Mouse (Mus musculus) right cerebral cortex, postnatal 10 days (tissue): Measurements from ENCODE around the gene Syndig1.

ENCODE experiments used
- DNase-seq, 2 experiments: peaks; one replicate each; pipeline ENCODE4 v3.0.0; 2021; ENCODE audit warnings: low spot score in 2 of 2

The Syndig1 gene

GRCm38 (mm10) chr2:149828911-149829310 is at the start of gene Syndig1:
Gene Syndig1, plus strand, starts transcription at chr2:149829211.
- DNase-seq: no peak

GRCm38 (mm10) chr2:149798613-149799012 is 30.4 kb upstream of the Syndig1 start:
- no peak for DNase-seq

GRCm38 (mm10) chr2:149804599-149805140 is 24.3 kb upstream of the Syndig1 start:
- DNase-seq: no peak

GRCm38 (mm10) chr2:149805256-149805655 is 23.8 kb upstream of the Syndig1 start:
- no peak for DNase-seq

- DNase-seq: no peak
Measured at GRCm38 (mm10) chr2:149812899-149813298, 16.1 kb upstream of the Syndig1 start.

DNA sequence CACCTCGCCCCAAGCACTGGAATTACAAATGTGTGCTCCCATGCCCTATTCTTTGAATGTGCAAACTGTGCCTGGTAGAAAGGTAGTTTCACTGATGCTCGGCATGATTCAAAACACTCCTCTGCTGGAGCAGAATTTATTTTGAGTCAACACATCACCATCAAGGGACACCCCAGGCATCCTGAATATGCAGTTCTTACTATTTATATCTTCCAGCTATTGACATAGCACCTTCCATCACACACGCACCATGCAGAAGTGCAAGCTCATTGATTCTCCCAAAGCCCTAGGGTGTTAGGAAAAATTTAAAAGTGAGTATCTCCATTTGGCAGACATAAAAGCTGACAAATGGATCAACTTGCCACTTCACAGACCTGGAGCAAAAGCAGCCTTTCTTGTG is 10.6 kb upstream of the Syndig1 start:
- DNase-seq: no peak

DNA sequence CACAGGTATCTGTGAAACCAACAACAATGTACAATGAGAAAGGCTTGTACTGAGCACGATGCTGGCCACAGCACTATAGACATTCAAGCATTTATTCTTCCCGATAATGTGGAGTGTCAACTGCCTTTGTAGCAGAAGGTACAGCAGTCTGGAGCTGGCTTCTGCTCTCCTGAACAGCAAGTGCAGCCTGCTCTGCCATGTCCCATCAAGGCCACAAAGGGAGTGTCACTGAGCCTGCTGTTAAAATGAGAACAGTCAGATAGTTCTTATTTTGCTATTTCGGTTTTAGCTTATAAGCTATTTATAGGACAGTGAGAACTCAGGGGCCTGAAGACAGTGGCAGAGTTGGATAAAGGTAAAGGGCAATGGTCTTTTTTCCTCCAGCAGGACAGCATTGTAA is 9.3 kb upstream of the Syndig1 start:
- no peak for DNase-seq

GRCm38 (mm10) chr2:149820201-149820600 is 8.8 kb upstream of the Syndig1 start:
- DNase-seq: no peak

GRCm38 (mm10) chr2:149829955-149830535 is 1.0 kb downstream of the Syndig1 start:
- peak; percentile 43 to 53 for DNase-seq

- DNase-seq: peak; percentile 75 to 78
Measured at GRCm38 (mm10) chr2:149830536-149831458, 1.8 kb downstream of the Syndig1 start, which contains the start of gene C530025M09Rik. Gene C530025M09Rik, minus strand, starts transcription at chr2:149831213.

GRCm38 (mm10) chr2:149831459-149832245 is 2.6 kb downstream of the Syndig1 start:
- peak; percentile 33 to 41 for DNase-seq

DNA sequence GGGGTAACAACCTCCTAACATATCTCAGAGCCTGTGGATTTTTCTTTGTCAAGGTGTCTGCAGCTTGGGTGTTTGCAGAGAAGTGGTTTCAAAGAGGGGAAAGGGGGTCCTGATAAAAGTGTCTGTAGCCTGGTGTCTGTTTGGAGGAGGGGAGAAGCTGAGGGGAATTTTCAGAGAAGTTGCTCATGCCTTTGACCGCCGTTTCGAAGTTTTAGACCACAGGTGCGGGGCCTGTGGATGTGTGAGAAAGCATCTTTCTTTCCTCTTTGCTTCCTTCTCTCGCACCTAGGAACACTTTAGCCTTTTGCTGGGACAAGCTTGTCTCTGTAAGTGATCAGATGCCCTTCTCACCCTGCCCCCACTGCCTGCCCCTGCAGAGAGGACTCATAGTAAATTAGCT is 3.3 kb downstream of the Syndig1 start:
- no peak for DNase-seq

- no peak for DNase-seq
Measured at GRCm38 (mm10) chr2:149835091-149835490, 6.1 kb downstream of the Syndig1 start.

DNA sequence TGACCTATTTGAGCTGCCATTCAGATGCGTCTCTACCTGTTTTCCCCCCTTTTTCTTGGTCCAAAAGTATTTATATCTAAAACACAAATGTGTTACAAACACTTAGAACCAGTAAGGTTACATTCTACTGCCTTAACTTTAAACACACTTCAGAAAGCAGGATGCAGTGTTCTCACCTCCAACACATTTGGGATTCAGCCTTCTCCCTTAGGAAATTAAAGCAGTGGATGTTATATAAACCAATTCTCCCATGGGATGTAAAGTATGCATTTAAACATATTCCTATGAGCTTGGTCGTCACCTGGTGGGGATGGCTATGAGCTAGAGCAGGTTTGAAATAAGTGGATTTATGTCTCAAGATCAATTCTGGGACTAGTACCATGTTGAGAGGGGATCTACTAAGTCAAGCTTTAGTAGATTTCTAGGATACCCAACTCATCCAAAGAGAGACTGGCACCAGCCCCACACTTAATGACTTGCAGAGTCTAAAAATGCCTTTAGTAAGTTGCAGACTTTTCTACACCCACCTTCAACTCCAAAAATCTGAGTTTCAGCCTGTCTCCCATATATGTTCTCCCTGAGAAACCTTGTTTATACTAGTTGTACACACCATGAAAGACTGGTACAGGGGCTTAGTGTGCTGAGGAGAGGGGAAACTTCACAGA is 7.6 kb downstream of the Syndig1 start:
- no peak for DNase-seq

GRCm38 (mm10) chr2:149839666-149840065 is 10.7 kb downstream of the Syndig1 start:
- DNase-seq: no peak

- DNase-seq: no peak
Measured at GRCm38 (mm10) chr2:149844575-149844974, 15.6 kb downstream of the Syndig1 start.

DNA sequence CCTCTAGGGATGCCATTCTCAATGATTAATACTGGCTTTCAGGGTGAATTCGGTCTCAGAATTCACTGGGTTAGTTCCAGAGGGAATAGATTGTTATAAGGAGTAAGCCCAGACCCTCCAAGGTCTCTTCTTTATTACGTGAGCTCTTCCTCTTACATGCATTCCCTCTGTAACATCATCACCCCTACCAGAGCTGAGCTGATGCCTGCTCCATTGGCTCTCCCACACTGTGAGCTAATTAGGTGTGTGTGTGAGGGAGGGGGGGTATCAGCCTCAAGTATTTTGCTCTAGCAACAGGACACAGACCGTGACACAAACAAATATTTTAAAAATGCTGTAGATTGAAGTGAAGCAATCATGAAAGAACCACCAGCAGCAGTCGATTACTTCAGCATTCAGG is 19.8 kb downstream of the Syndig1 start:
- no peak for DNase-seq

- no peak for DNase-seq
Measured at GRCm38 (mm10) chr2:149861002-149861401, 32.0 kb downstream of the Syndig1 start.

- no peak for DNase-seq
Measured at GRCm38 (mm10) chr2:149865914-149866435, 37.0 kb downstream of the Syndig1 start.

DNA sequence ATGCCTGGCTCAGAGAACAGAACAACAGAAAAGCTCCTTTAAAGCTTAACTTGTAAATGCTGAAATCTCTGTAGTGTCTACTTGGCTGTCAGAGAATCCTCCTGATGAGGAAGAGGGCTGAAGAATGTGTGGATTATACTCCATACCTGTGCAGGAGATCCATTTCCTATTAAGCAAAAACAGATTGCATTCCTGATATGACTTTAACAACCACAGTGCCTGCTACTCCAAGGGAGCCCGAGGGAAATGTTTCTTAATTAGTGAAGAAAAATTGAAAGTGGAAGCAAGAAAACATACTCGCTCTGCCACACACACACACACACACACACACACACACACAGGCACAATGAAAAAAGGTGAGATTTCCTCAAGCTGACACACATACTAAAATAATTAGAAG is 41.5 kb downstream of the Syndig1 start:
- DNase-seq: no peak

- peak; percentile 30 to 48 for DNase-seq
Measured at GRCm38 (mm10) chr2:149872496-149872895, 43.5 kb downstream of the Syndig1 start.
